Mouse (Mus musculus): ENCODE data around the gene Hoxd1.

Hoxd1 gene

GRCm38 (mm10) chr2:74741252-74741978 is 21.4 kb upstream of the Hoxd1 start:
- in situ Hi-C loops (cut with MboI; ENCODE audit: low pct_unique_long_range_greater_than_20kb in 1 of 2, low sequenced_read_pairs in 2 of 2, unreplicated experiment in 1 of 2) = no loop called here

- in situ Hi-C loops (cut with MboI; ENCODE audit: low pct_unique_long_range_greater_than_20kb in 1 of 2, low sequenced_read_pairs in 2 of 2, unreplicated experiment in 1 of 2) = no loop called here
Observed at GRCm38 (mm10) chr2:74741979-74742277, 20.9 kb upstream of the Hoxd1 start.

GRCm38 (mm10) chr2:74745540-74746297 is 17.1 kb upstream of the Hoxd1 start:
- in situ Hi-C loops (cut with MboI; ENCODE audit: low pct_unique_long_range_greater_than_20kb in 1 of 2, low sequenced_read_pairs in 2 of 2, unreplicated experiment in 1 of 2) = no loop called here

GRCm38 (mm10) chr2:74746298-74746921 is 16.4 kb upstream of the Hoxd1 start:
- in situ Hi-C loops (cut with MboI; ENCODE audit: low pct_unique_long_range_greater_than_20kb in 1 of 2, low sequenced_read_pairs in 2 of 2, unreplicated experiment in 1 of 2) = no loop called here

- in situ Hi-C loops (cut with MboI; ENCODE audit: low pct_unique_long_range_greater_than_20kb in 1 of 2, low sequenced_read_pairs in 2 of 2, unreplicated experiment in 1 of 2) = no loop called here
Observed at GRCm38 (mm10) chr2:74747006-74747405, 15.8 kb upstream of the Hoxd1 start.

GRCm38 (mm10) chr2:74747661-74748141 is 15.1 kb upstream of the Hoxd1 start:
- in situ Hi-C loops (cut with MboI; ENCODE audit: low pct_unique_long_range_greater_than_20kb in 1 of 2, low sequenced_read_pairs in 2 of 2, unreplicated experiment in 1 of 2) = no loop called here

- in situ Hi-C loops (cut with MboI; ENCODE audit: low pct_unique_long_range_greater_than_20kb in 1 of 2, low sequenced_read_pairs in 2 of 2, unreplicated experiment in 1 of 2) = no loop called here
Observed at GRCm38 (mm10) chr2:74748436-74748995, 14.3 kb upstream of the Hoxd1 start.

- in situ Hi-C loops (cut with MboI; ENCODE audit: low pct_unique_long_range_greater_than_20kb in 1 of 2, low sequenced_read_pairs in 2 of 2, unreplicated experiment in 1 of 2) = no loop called here
Observed at GRCm38 (mm10) chr2:74749337-74750121, 13.3 kb upstream of the Hoxd1 start.

- in situ Hi-C loops (cut with MboI; ENCODE audit: low pct_unique_long_range_greater_than_20kb in 1 of 2, low sequenced_read_pairs in 2 of 2, unreplicated experiment in 1 of 2) = no loop called here
Observed at GRCm38 (mm10) chr2:74750731-74751250, 12.0 kb upstream of the Hoxd1 start.

- in situ Hi-C loops (cut with MboI; ENCODE audit: low pct_unique_long_range_greater_than_20kb in 1 of 2, low sequenced_read_pairs in 2 of 2, unreplicated experiment in 1 of 2) = no loop called here
Observed at GRCm38 (mm10) chr2:74751861-74752260, 10.9 kb upstream of the Hoxd1 start.

GRCm38 (mm10) chr2:74752431-74753174 is 10.2 kb upstream of the Hoxd1 start:
- in situ Hi-C loops (cut with MboI; ENCODE audit: low pct_unique_long_range_greater_than_20kb in 1 of 2, low sequenced_read_pairs in 2 of 2, unreplicated experiment in 1 of 2) = no loop called here

- in situ Hi-C loops (cut with MboI; ENCODE audit: low pct_unique_long_range_greater_than_20kb in 1 of 2, low sequenced_read_pairs in 2 of 2, unreplicated experiment in 1 of 2) = no loop called here
Observed at GRCm38 (mm10) chr2:74753175-74753523, 9.6 kb upstream of the Hoxd1 start.

GRCm38 (mm10) chr2:74753711-74754110 is 9.1 kb upstream of the Hoxd1 start:
- in situ Hi-C loops (cut with MboI; ENCODE audit: low pct_unique_long_range_greater_than_20kb in 1 of 2, low sequenced_read_pairs in 2 of 2, unreplicated experiment in 1 of 2) = no loop called here

GRCm38 (mm10) chr2:74760146-74760545 is 2.6 kb upstream of the Hoxd1 start:
- in situ Hi-C loops (cut with MboI; ENCODE audit: low pct_unique_long_range_greater_than_20kb in 1 of 2, low sequenced_read_pairs in 2 of 2, unreplicated experiment in 1 of 2) = no loop called here

- in situ Hi-C loops (cut with MboI; ENCODE audit: low pct_unique_long_range_greater_than_20kb in 1 of 2, low sequenced_read_pairs in 2 of 2, unreplicated experiment in 1 of 2) = no loop called here
Observed at GRCm38 (mm10) chr2:74761941-74762340, 839 bp upstream of the Hoxd1 start.

- in situ Hi-C loops (cut with MboI; ENCODE audit: low pct_unique_long_range_greater_than_20kb in 1 of 2, low sequenced_read_pairs in 2 of 2, unreplicated experiment in 1 of 2) = no loop called here
Observed at GRCm38 (mm10) chr2:74763245-74763735, 510 bp downstream of the Hoxd1 start.

GRCm38 (mm10) chr2:74763976-74764375 is 1.2 kb downstream of the Hoxd1 start:
- in situ Hi-C loops (cut with MboI; ENCODE audit: low pct_unique_long_range_greater_than_20kb in 1 of 2, low sequenced_read_pairs in 2 of 2, unreplicated experiment in 1 of 2) = no loop called here

- in situ Hi-C loops (cut with MboI; ENCODE audit: low pct_unique_long_range_greater_than_20kb in 1 of 2, low sequenced_read_pairs in 2 of 2, unreplicated experiment in 1 of 2) = no loop called here
Observed at GRCm38 (mm10) chr2:74774359-74774758, 11.6 kb downstream of the Hoxd1 start.
